Mouse (Mus musculus) activated CD4-positive, CD25-positive, alpha-beta regulatory T cell (primary cell): ENCODE results near the gene Bicd1. TPM values are rescaled to one million over a fixed set of nuclear protein-coding genes. Genes with fewer than 3 reads are reported as not detected.

Source experiments
- polyA plus RNA-seq, 2 experiments: library from polyadenylated mRNA; unstranded; fragments of 100-300 nt; shearing (Covaris generic); gene quantifications; one replicate each; pipeline ENCODE4 v1.2.1; 2017

Bicd1 gene
- polyA plus RNA-seq = 1 to 10 TPM; 1.7 to 3.9 TPM

DNA sequence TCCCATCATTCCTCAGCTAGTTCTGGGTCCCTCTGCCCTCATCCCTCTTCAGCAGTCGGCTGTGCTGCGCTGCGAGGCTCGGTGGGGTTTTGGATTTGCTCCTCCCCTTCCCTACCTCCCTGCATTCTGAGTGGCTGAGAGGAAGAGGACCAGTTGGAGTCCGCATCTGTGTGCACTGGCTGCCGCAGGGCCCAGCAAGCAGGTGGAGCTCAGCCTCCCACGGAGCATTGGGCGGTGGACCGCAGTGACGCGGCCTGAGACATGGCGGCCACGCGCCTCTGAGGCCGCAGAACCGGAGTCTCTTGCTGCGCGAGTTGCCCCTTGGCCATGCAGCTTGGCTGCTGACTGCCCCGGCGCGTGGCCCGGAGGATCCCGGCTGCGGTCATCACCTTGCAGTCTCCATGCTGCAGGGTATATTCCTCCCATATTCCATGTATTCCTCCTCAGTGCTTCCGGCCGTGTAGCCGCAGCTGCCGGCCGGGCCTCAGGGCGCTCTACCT lies at the start of gene Bicd1:
Gene Bicd1 (plus strand): TSS at position 54 of the 500 bp plus-strand sequence.

Other genes starting within 250 kb of the Bicd1 start
- 10 to 100 TPM; 22.4 to 23.1 TPM for gene Amn1, start 220.2 kb upstream of the Bicd1 start, polyA plus RNA-seq
- 100 to 1,000 TPM; 222 to 244 TPM for gene Resf1, start 99.5 kb upstream of the Bicd1 start, polyA plus RNA-seq